Mouse (Mus musculus) brain, adult 10 weeks (tissue): ENCODE measurements around the gene Slc38a1. TPM values are rescaled to one million over a fixed set of nuclear protein-coding genes. Genes with fewer than 3 reads are reported as not detected.

Experiments
- polyA plus RNA-seq: library from polyadenylated mRNA; stranded (reverse); fragments of 350-450 nt; fragmentation: Illumina TruSeq; extraction: RNeasy Lipid Tissue Mini Kit (QIAGEN cat#74804); gene quantifications from one replicate; pipeline ENCODE4 v1.2.3, GENCODE M21; 2015; ENCODE audit warnings: low read depth, low replicate concordance

Slc38a1 gene
- polyA plus RNA-seq: 75.2 TPM

DNA sequence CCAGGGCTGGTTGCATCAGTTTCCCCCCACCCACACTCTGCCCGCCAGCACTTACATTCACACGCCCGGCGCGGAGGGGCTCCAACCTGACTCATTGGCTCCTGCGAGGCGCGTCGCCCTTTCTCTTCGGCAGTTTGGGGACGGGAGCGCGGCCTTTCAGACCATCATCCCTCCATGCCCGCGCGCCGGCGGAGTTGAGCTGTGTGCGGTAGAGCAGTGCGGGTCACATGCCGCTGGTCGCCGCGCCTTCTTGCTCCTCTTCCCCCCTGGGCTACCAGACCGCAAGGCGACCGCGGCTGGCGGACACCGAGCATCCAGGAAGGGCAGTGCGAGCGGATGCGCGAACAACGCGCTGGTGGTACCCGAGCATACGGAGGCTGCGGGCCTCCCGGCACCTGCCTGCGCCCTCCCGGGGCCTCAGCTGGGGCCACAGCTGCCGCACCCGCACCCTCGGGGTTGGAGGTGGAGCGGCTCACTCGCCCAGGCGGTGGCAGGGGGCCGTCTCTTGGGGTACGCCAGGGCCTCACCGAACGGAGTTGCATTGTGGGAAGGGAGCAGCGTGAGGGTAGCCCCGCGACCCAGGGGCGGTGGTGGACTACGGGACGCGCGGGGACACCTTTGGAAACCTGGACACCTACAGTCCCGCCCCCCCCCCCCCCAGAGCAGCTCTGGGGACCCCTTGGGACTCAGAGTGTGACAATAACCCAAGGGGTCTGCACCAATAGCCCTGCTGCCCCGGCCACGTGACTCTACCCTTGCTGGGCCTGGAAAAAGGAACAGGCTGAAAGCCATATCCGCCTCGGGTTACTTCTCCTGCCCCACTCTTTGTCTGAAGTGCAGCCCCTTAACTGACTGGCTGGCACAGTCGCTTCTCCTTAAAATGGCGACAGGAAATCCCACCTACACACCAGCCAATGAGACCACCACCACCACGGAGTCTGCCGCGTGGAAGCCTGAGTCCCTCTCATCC, at the start of gene Slc38a1:
TSS of gene Slc38a1 (minus strand) at position 478 of the 970 bp plus-strand sequence.

Other genes starting within 250 kb of the Slc38a1 start
- 31.8 TPM for gene Scaf11, start 182.1 kb downstream of the Slc38a1 start, polyA plus RNA-seq
- gene Slc38a2, start 56.8 kb upstream of the Slc38a1 start, polyA plus RNA-seq: 77.7 TPM